Mouse (Mus musculus): ENCODE results near the gene Scube3. TPM values are rescaled to one million over a fixed set of nuclear protein-coding genes. Genes with fewer than 3 reads are reported as not detected.

The Scube3 gene
- polyA plus RNA-seq, 1 experiment from 2014 or later, result 8.1 TPM

GRCm38 (mm10) chr17:28138685-28139084, 3.3 kb upstream of the Scube3 start:
- H3K27me3 ChIP-seq (replicated peaks; ENCODE audit: control insufficient read depth, insufficient read depth, low read length), result no peaks in the 10 kb centered on the region
- WGBS, result 50% methylated on average over 9 of the region's 9 CpGs
- ATAC-seq (ENCODE audit: low read depth), result no peak
- no peaks in the 10 kb centered on the region for H3K9me3 ChIP-seq (ENCODE audit: control insufficient read depth, low read length)
- no peak overlapping the region for H3K4me2 ChIP-seq (ENCODE audit: low read depth, low read length)
- H3K4me3 ChIP-seq (ENCODE audit: low read depth, low read length), result no peak overlapping the region
- no peak for DNase-seq (ENCODE audit: low spot score)
- peaks cover 5% of the 10 kb centered on the region; the same call in 1 of the 2 replicates for H3K4me1 ChIP-seq (ENCODE audit: control insufficient read depth, insufficient read depth, low read length)
- H3K27ac ChIP-seq (replicated peaks; ENCODE audit: low read depth, low read length), result no peak overlapping the region
- no peaks in the 10 kb centered on the region for H3K36me3 ChIP-seq (ENCODE audit: control insufficient read depth, insufficient read depth, low read length)
- no peak overlapping the region for H3K9ac ChIP-seq (ENCODE audit: low read depth, low read length)

DNA sequence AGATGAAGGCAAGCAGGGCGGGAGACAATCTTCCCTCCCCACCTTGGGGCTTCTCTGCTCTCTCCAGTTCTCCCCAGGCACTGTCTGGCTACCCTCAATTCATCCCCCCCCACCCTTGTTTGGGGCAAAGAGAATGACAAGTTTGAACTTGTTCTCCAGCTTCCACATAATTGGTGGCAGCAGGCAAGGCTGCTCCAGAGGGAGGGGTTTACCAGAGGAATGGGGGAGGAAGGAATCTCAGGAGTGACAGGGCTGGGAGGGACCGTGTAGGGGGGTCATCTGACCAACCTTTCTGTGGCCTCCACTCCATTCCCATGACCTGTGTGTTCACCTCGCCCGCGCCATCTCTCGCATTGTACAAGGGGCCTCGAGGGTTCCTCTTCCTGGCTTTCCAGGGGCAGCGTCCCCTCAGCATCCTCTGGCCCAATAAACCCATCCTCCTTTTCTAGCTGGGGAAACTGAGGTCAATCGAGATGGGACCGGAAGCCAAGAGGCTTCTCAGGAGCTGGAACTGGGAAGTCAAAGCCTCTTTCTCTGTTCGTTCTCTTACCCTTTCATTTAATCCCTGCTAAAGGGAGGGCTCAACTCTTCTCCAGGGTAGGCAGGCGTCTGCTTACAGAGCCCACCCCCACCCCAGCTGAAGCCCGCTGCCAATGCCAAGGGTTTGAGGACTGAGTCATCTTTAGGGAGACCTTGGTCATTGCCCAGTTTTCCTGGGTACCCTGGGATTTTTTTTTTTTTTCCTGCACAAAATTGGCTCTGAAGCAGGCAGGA, 1.3 kb upstream of the Scube3 start:
- no peaks in the 10 kb centered on the region for H3K36me3 ChIP-seq (ENCODE audit: control insufficient read depth, insufficient read depth, low read length)
- H3K9me3 ChIP-seq (ENCODE audit: control insufficient read depth, low read length), result no peaks in the 10 kb centered on the region
- WGBS, result 21% methylated on average over 13 of the region's 13 CpGs
- ATAC-seq (ENCODE audit: low read depth), result no peak
- peaks cover 20% of the 10 kb centered on the region for H3K4me1 ChIP-seq (ENCODE audit: control insufficient read depth, insufficient read depth, low read length)
- H3K27ac ChIP-seq (replicated peaks; ENCODE audit: low read depth, low read length), result no peak overlapping the region
- peak overlapping the region; percentile 95; the same call in 1 of the 2 replicates for H3K4me2 ChIP-seq (ENCODE audit: low read depth, low read length)
- no peak for DNase-seq (ENCODE audit: low spot score)
- no peak overlapping the region for H3K4me3 ChIP-seq (ENCODE audit: low read depth, low read length)
- H3K9ac ChIP-seq (ENCODE audit: low read depth, low read length), result 0 out of 2 replicates have a peak overlapping the region, but pooled peaks have one; percentile 20
- no peaks in the 10 kb centered on the region for H3K27me3 ChIP-seq (replicated peaks; ENCODE audit: control insufficient read depth, insufficient read depth, low read length)

GRCm38 (mm10) chr17:28141205-28141650, 713 bp upstream of the Scube3 start:
- Histone ChIP-seq H3K9me3 (ENCODE audit: control insufficient read depth, low read length) (no peaks in the 10 kb centered on the region), H3K36me3 (ENCODE audit: control insufficient read depth, insufficient read depth, low read length) (no peaks in the 10 kb centered on the region), H3K27ac (replicated peaks; ENCODE audit: low read depth, low read length) (peak overlapping the region; percentile 88), H3K27me3 (replicated peaks; ENCODE audit: control insufficient read depth, insufficient read depth, low read length) (no peaks in the 10 kb centered on the region), H3K4me3 (ENCODE audit: low read depth, low read length) (peak overlapping the region; percentile 73), H3K9ac (ENCODE audit: low read depth, low read length) (peak overlapping the region; percentile 83), H3K4me1 (ENCODE audit: control insufficient read depth, insufficient read depth, low read length) (peaks cover 25% of the 10 kb centered on the region), H3K4me2 (ENCODE audit: low read depth, low read length) (peak overlapping the region; percentile 95)
- DNase-seq (ENCODE audit: low spot score) (no peak), ATAC-seq (ENCODE audit: low read depth) (no peak)
- 4% methylated on average over 14 of the region's 15 CpGs for WGBS

DNA sequence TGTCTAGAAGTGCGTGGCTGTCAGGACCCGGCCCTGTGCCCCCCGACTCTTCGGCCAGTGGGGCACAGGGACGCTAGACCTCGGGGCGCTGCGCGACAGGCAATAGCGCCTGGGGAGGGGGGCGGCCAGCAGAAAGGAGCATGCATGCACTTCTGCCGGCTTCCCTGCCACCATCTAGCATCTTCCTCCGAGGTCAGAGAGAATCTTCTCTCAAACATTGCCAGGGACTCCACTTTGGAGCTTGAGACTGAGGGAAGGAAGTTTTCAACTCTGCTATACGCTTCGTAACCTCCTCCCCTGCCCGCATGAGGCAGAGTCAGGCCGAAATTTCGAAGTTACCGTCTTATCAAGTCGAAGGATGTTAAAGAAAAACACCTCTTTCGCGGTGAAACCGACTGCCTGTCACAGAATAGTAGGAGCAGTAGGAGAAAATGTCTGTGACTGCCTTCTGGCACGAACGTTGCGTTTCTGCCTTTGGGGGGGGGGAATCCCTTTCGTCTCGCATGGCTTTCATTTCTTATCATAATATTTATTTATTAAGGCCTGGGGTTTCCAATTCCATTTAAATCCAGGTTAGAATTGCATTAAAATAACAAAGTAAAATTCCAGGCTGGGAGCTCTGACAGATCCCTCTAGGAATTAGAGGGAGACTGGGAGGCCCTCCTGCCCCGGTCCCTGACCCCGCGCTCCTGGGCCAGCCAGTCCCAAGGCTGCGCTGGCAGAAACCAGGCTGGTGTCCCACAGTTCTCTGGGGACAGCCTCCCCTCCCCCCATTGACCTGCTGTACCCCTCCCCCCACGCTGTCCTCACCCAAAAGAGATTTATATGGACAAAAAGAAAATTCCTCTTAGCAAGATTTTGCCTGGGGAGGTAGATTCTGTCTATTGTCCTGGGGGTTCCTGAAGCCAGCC, 1.0 kb downstream of the Scube3 start:
- DNase-seq (ENCODE audit: low spot score), result no peak
- Histone ChIP-seq H3K4me2 (ENCODE audit: low read depth, low read length) (peak overlapping the region; percentile 95), H3K27ac (replicated peaks; ENCODE audit: low read depth, low read length) (peak overlapping the region; percentile 88), H3K4me3 (ENCODE audit: low read depth, low read length) (peak overlapping the region; percentile 73), H3K27me3 (replicated peaks; ENCODE audit: control insufficient read depth, insufficient read depth, low read length) (no peaks in the 10 kb centered on the region), H3K9me3 (ENCODE audit: control insufficient read depth, low read length) (no peaks in the 10 kb centered on the region), H3K9ac (ENCODE audit: low read depth, low read length) (peak overlapping the region; percentile 83), H3K4me1 (ENCODE audit: control insufficient read depth, insufficient read depth, low read length) (peaks cover 35% of the 10 kb centered on the region), H3K36me3 (ENCODE audit: control insufficient read depth, insufficient read depth, low read length) (no peaks in the 10 kb centered on the region)
- no peak; the same call in 1 of the 2 replicates for ATAC-seq (ENCODE audit: low read depth)
- WGBS, result 2% methylated on average over 24 of the region's 33 CpGs

GRCm38 (mm10) chr17:28143751-28144150, 1.8 kb downstream of the Scube3 start:
- Histone ChIP-seq H3K9ac (ENCODE audit: low read depth, low read length) (peak overlapping the region; percentile 28; the same call in 1 of the 2 replicates), H3K4me2 (ENCODE audit: low read depth, low read length) (peak overlapping the region; percentile 95), H3K4me1 (ENCODE audit: control insufficient read depth, insufficient read depth, low read length) (peaks cover 40% of the 10 kb centered on the region), H3K36me3 (ENCODE audit: control insufficient read depth, insufficient read depth, low read length) (no peaks in the 10 kb centered on the region), H3K27me3 (replicated peaks; ENCODE audit: control insufficient read depth, insufficient read depth, low read length) (no peaks in the 10 kb centered on the region), H3K9me3 (ENCODE audit: control insufficient read depth, low read length) (no peaks in the 10 kb centered on the region), H3K4me3 (ENCODE audit: low read depth, low read length) (peak overlapping the region; percentile 73), H3K27ac (replicated peaks; ENCODE audit: low read depth, low read length) (no peak overlapping the region)
- no peak for DNase-seq (ENCODE audit: low spot score)
- ATAC-seq (ENCODE audit: low read depth), result no peak
- 2% methylated on average over 9 of the region's 9 CpGs for WGBS

DNA sequence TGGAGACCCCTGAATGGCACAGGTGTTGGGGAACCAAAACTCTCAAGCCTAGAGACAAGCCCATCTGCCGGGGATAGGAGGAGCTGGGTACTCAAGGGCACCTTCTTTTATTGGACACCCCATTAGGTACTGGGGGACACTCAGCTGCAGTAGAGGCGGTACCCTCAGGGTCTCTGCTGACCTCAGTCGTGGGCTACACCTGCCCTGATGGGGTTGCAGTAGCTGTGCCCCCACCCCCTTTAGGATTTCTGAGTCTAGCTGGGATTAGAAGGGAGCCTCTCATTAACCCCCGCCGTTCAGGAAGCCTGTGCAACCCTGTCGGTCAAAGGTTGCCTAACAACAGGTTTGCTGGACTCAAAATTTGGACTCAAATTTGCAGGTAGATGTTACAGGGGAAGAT, 2.3 kb downstream of the Scube3 start:
- no peak for DNase-seq (ENCODE audit: low spot score)
- no peaks in the 10 kb centered on the region for H3K27me3 ChIP-seq (replicated peaks; ENCODE audit: control insufficient read depth, insufficient read depth, low read length)
- peak overlapping the region; percentile 73 for H3K4me3 ChIP-seq (ENCODE audit: low read depth, low read length)
- H3K4me1 ChIP-seq (ENCODE audit: control insufficient read depth, insufficient read depth, low read length), result peaks cover 45% of the 10 kb centered on the region
- H3K4me2 ChIP-seq (ENCODE audit: low read depth, low read length), result peak overlapping the region; percentile 95
- no peaks in the 10 kb centered on the region for H3K36me3 ChIP-seq (ENCODE audit: control insufficient read depth, insufficient read depth, low read length)
- H3K9me3 ChIP-seq (ENCODE audit: control insufficient read depth, low read length), result no peaks in the 10 kb centered on the region
- H3K9ac ChIP-seq (ENCODE audit: low read depth, low read length), result 0 out of 2 replicates have a peak overlapping the region, but pooled peaks have one; percentile 2
- WGBS, result 15% methylated on average over 6 of the region's 6 CpGs
- ATAC-seq (ENCODE audit: low read depth), result no peak
- no peak overlapping the region for H3K27ac ChIP-seq (replicated peaks; ENCODE audit: low read depth, low read length)

DNA sequence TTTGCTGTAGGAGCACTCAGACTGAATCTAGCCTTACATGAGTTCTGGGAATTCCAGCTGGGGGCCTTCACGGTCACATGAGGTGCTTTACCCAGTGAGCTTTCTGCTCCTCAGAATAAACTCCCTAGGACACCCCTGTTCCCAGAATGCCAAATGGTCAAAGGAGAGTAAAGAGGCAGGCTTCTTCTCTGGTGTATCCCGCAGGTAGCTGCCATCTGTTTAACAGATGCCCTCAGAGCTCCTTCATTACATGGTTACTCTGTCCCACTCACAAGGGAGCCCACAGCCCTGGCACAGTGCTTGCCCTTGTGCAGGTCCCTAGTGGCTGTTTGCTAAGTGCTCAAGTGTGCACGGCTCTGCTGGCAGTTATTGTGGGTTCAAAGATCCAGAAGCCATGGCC, 6.3 kb downstream of the Scube3 start:
- H3K36me3 ChIP-seq (ENCODE audit: control insufficient read depth, insufficient read depth, low read length), result no peaks in the 10 kb centered on the region
- peaks cover 47% of the 10 kb centered on the region for H3K4me1 ChIP-seq (ENCODE audit: control insufficient read depth, insufficient read depth, low read length)
- no peak overlapping the region for H3K4me2 ChIP-seq (ENCODE audit: low read depth, low read length)
- no peaks in the 10 kb centered on the region for H3K27me3 ChIP-seq (replicated peaks; ENCODE audit: control insufficient read depth, insufficient read depth, low read length)
- DNase-seq (ENCODE audit: low spot score) (no peak), ATAC-seq (ENCODE audit: low read depth) (no peak)
- H3K9me3 ChIP-seq (ENCODE audit: control insufficient read depth, low read length), result no peaks in the 10 kb centered on the region
- 49% methylated on average over 3 of the region's 3 CpGs for WGBS
- no peak overlapping the region for H3K27ac ChIP-seq (replicated peaks; ENCODE audit: low read depth, low read length)
- H3K9ac ChIP-seq (ENCODE audit: low read depth, low read length), result no peak overlapping the region
- no peak overlapping the region for H3K4me3 ChIP-seq (ENCODE audit: low read depth, low read length)

- no peaks in the 10 kb centered on the region for H3K9me3 ChIP-seq (ENCODE audit: control insufficient read depth, low read length)
- DNase-seq (ENCODE audit: low spot score) (no peak), ATAC-seq (ENCODE audit: low read depth) (no peak)
- H3K4me2 ChIP-seq (ENCODE audit: low read depth, low read length), result no peak overlapping the region
- no peak overlapping the region for H3K4me3 ChIP-seq (ENCODE audit: low read depth, low read length)
- no peak overlapping the region for H3K9ac ChIP-seq (ENCODE audit: low read depth, low read length)
- H3K27ac ChIP-seq (replicated peaks; ENCODE audit: low read depth, low read length), result no peak overlapping the region
- H3K27me3 ChIP-seq (replicated peaks; ENCODE audit: control insufficient read depth, insufficient read depth, low read length), result no peaks in the 10 kb centered on the region
- WGBS, result 58% methylated on average over 8 of the region's 8 CpGs
- peaks cover 39% of the 10 kb centered on the region for H3K4me1 ChIP-seq (ENCODE audit: control insufficient read depth, insufficient read depth, low read length)
- 0 out of 2 replicates have a peak, but pooled peaks cover under 1% of the 10 kb centered on the region for H3K36me3 ChIP-seq (ENCODE audit: control insufficient read depth, insufficient read depth, low read length)
Observed at GRCm38 (mm10) chr17:28149734-28150133, 7.8 kb downstream of the Scube3 start.
